Mouse (Mus musculus) kidney, postnatal 0 days (tissue): ENCODE measurements around the gene Scd2. TPM values are rescaled to one million over a fixed set of nuclear protein-coding genes. Genes with fewer than 3 reads are reported as not detected.

Source experiments
- ATAC-seq: fragments of 200-750 bp; cut with Nextera tagmentation; replicated peaks from 2 replicates; pipeline ENCODE4 v1.8.0; 2017; ENCODE audit warnings: low read depth, moderate number of reproducible peaks, moderate TSS enrichment, moderate library complexity; ENCODE audit not compliant: low FRiP score
- DNase-seq: peaks from one replicate; pipeline ENCODE4 v3.0.0-alpha.2; 2016; ENCODE audit warnings: low spot score
- H3K27ac ChIP-seq: fragments of 300-500 bp; sonication (generic); 2 replicates; pipeline ENCODE4 v1.5.1; 2014; ENCODE audit warnings: mild to moderate bottlenecking
- H3K27me3 ChIP-seq: fragments of 300-500 bp; sonication (generic); 2 replicates; pipeline ENCODE4 v1.6.1; 2014; ENCODE audit warnings: low read length, mixed read lengths; ENCODE audit not compliant: insufficient read depth
- H3K36me3 ChIP-seq: fragments of 300-500 bp; sonication (generic); 2 replicates; pipeline ENCODE4 v1.6.1; 2014; ENCODE audit warnings: low read length, mixed read lengths; ENCODE audit not compliant: insufficient read depth
- H3K4me1 ChIP-seq: fragments of 300-500 bp; sonication (generic); replicated peaks from 2 replicates; pipeline ENCODE4 v1.6.1; 2014; ENCODE audit warnings: antibody characterized with exemption, low read length, mixed read lengths; ENCODE audit not compliant: insufficient read depth
- H3K4me2 ChIP-seq: fragments of 300-500 bp; sonication (generic); 2 replicates; pipeline ENCODE4 v1.6.1; 2014; ENCODE audit warnings: mild to moderate bottlenecking, low read length, moderate library complexity, mixed read lengths
- H3K4me3 ChIP-seq: fragments of 300-500 bp; sonication (generic); replicated peaks from 2 replicates; pipeline ENCODE4 v1.5.1; 2014; ENCODE audit warnings: low read depth, low read length
- H3K9ac ChIP-seq: fragments of 300-500 bp; sonication (generic); 2 replicates; pipeline ENCODE4 v1.6.1; 2014; ENCODE audit warnings: low read depth, low read length
- H3K9me3 ChIP-seq: fragments of 300-500 bp; sonication (generic); replicated peaks from 2 replicates; pipeline ENCODE4 v1.6.1; 2016; ENCODE audit warnings: low read length, inconsistent platforms, mixed read lengths
- CTCF ChIP-seq: IDR thresholded peaks from 2 replicates; pipeline ENCODE4 v1.5.1; 2016; ENCODE audit warnings: antibody characterized with exemption, low read depth, mild to moderate bottlenecking, moderate library complexity
- WGBS: fragments of 180-500 bp; shearing (Covaris S2); extraction: QIAGEN DNeasy Blood & Tissue Kit; methylation state at CpG from one replicate; pipeline ENCODE4 v1.1.7; 2014; 5-methylcytosine and 5-hydroxymethylcytosine counted together
- polyA plus RNA-seq: library from polyadenylated mRNA; unstranded; fragments of >200 nt; fragmentation: Nextera tagmentation; extraction: Ambion mirVana; gene quantifications from 2 replicates; pipeline ENCODE4 v1.2.1, GENCODE M21; 2015

Scd2 gene
- polyA plus RNA-seq, 1 experiment from 2014 or later = 81.1 TPM

GRCm38 (mm10) chr19:44310814-44311213 lies 17.3 kb downstream of the Scd2 start:
- Histone ChIP-seq H3K4me3 (no peak overlapping the region), H3K4me1 (peaks cover 13% of the 10 kb centered on the region), H3K36me3 (peaks cover 10% of the 10 kb centered on the region; the same call in 1 of the 2 replicates), H3K27me3 (no peaks in the 10 kb centered on the region), H3K9me3 (no peaks in the 10 kb centered on the region), H3K9ac (no peak overlapping the region), H3K27ac (no peak overlapping the region), H3K4me2 (no peak overlapping the region)
- DNase-seq (no peak), ATAC-seq (no peak)
- TF ChIP-seq CTCF = no peak
- WGBS = 40% methylated on average over 5 of the region's 5 CpGs

GRCm38 (mm10) chr19:44311306-44312006 lies 18.0 kb downstream of the Scd2 start:
- no peak for TF ChIP-seq CTCF
- peak; percentile 86 for DNase-seq
- no peak overlapping the region for H3K9ac ChIP-seq
- no peak for ATAC-seq
- 19% methylated on average over 8 of the region's 8 CpGs for WGBS
- H3K4me3 ChIP-seq = no peak overlapping the region
- no peaks in the 10 kb centered on the region for H3K9me3 ChIP-seq
- H3K4me2 ChIP-seq = no peak overlapping the region
- no peaks in the 10 kb centered on the region for H3K27me3 ChIP-seq
- H3K36me3 ChIP-seq = 0 out of 2 replicates have a peak, but pooled peaks cover 4% of the 10 kb centered on the region
- peak overlapping the region; percentile 56; the same call in 1 of the 2 replicates for H3K27ac ChIP-seq
- peaks cover 13% of the 10 kb centered on the region for H3K4me1 ChIP-seq

- TF ChIP-seq CTCF = no peak
- DNase-seq = no peak
- no peak for ATAC-seq
- 12% methylated on average over 4 of the region's 4 CpGs for WGBS
- no peak overlapping the region for H3K4me3 ChIP-seq
- H3K4me1 ChIP-seq = peaks cover 13% of the 10 kb centered on the region
- no peaks in the 10 kb centered on the region for H3K36me3 ChIP-seq
- peak overlapping the region; percentile 56; the same call in 1 of the 2 replicates for H3K27ac ChIP-seq
- no peak overlapping the region for H3K4me2 ChIP-seq
- H3K9me3 ChIP-seq = no peaks in the 10 kb centered on the region
- H3K9ac ChIP-seq = no peak overlapping the region
- no peaks in the 10 kb centered on the region for H3K27me3 ChIP-seq
Observed at GRCm38 (mm10) chr19:44312007-44312360, 18.5 kb downstream of the Scd2 start.

GRCm38 (mm10) chr19:44313066-44313465 lies 19.6 kb downstream of the Scd2 start:
- Histone ChIP-seq H3K9me3 (no peaks in the 10 kb centered on the region), H3K27me3 (no peaks in the 10 kb centered on the region), H3K36me3 (no peaks in the 10 kb centered on the region), H3K9ac (no peak overlapping the region), H3K27ac (no peak overlapping the region), H3K4me1 (peaks cover 13% of the 10 kb centered on the region), H3K4me2 (no peak overlapping the region), H3K4me3 (no peak overlapping the region)
- TF ChIP-seq CTCF = no peak
- ATAC-seq = no peak
- no peak for DNase-seq
- 82% methylated on average over 3 of the region's 3 CpGs for WGBS

GRCm38 (mm10) chr19:44314327-44314759 lies 20.9 kb downstream of the Scd2 start:
- Histone ChIP-seq H3K4me1 (peaks cover 13% of the 10 kb centered on the region), H3K27me3 (no peaks in the 10 kb centered on the region), H3K9me3 (no peaks in the 10 kb centered on the region), H3K9ac (peak overlapping the region; percentile 59), H3K4me2 (peak overlapping the region; percentile 73), H3K4me3 (peak overlapping the region; percentile 51), H3K36me3 (no peaks in the 10 kb centered on the region), H3K27ac (peak overlapping the region; percentile 84)
- no peak for TF ChIP-seq CTCF
- peak; percentile 80 for DNase-seq
- ATAC-seq = peak; percentile 96
- 1% methylated on average over 18 of the region's 18 CpGs for WGBS

GRCm38 (mm10) chr19:44314871-44315414 lies 21.5 kb downstream of the Scd2 start:
- TF ChIP-seq CTCF = no peak
- Histone ChIP-seq H3K4me3 (peak overlapping the region; percentile 51), H3K4me2 (peak overlapping the region; percentile 73), H3K4me1 (peaks cover 13% of the 10 kb centered on the region), H3K27ac (peak overlapping the region; percentile 84), H3K9me3 (no peaks in the 10 kb centered on the region), H3K9ac (peak overlapping the region; percentile 59), H3K27me3 (no peaks in the 10 kb centered on the region), H3K36me3 (no peaks in the 10 kb centered on the region)
- ATAC-seq (peak; percentile 76; the same call in 1 of the 2 replicates), DNase-seq (peak; percentile 81)
- under 1% methylated on average over 11 of the region's 11 CpGs for WGBS
